Mouse (Mus musculus) adrenal gland, postnatal 10 days (tissue): ENCODE data around the gene Ubr7. TPM values are rescaled to one million over a fixed set of nuclear protein-coding genes. Genes with fewer than 3 reads are reported as not detected.

Experiments used
- DNase-seq: peaks from one replicate; pipeline ENCODE4 v3.0.0; 2021; ENCODE audit warnings: mixed read lengths
- total RNA-seq, 2 experiments: library from RNA; stranded (reverse); gene quantifications; 2 replicates each; pipeline ENCODE4 v1.2.3; 2021

The Ubr7 gene
- total RNA-seq, 2 experiments from 2014 or later: 34.1 to 37.0 TPM

DNA sequence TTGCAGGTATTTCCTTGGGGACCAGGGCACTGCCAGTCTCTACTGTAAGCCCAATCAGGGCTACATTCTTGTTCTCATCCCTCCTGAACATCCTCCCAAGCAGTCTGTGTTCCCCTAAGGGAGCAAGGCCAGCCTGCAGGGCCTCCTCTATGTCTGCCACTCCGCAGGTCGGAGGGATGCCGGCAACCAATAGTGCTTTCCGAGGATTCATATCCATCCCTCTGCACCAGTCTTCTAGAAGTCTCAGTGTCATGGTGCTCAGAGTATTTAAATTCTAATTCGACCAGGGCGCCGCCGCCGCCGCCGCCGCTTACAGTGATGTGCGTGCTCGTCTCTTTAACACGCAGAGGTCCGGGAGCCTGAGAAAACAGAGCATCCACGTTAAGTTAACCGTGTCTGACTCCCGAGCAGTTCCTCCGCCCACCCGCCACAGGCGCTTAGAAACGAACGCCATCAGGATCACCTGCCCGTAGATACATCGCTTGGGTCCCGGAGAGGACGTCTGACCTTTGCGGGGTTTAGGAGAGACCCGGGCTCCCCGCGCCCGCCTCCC is 14.7 kb upstream of the Ubr7 start:
- DNase-seq: no peak

DNA sequence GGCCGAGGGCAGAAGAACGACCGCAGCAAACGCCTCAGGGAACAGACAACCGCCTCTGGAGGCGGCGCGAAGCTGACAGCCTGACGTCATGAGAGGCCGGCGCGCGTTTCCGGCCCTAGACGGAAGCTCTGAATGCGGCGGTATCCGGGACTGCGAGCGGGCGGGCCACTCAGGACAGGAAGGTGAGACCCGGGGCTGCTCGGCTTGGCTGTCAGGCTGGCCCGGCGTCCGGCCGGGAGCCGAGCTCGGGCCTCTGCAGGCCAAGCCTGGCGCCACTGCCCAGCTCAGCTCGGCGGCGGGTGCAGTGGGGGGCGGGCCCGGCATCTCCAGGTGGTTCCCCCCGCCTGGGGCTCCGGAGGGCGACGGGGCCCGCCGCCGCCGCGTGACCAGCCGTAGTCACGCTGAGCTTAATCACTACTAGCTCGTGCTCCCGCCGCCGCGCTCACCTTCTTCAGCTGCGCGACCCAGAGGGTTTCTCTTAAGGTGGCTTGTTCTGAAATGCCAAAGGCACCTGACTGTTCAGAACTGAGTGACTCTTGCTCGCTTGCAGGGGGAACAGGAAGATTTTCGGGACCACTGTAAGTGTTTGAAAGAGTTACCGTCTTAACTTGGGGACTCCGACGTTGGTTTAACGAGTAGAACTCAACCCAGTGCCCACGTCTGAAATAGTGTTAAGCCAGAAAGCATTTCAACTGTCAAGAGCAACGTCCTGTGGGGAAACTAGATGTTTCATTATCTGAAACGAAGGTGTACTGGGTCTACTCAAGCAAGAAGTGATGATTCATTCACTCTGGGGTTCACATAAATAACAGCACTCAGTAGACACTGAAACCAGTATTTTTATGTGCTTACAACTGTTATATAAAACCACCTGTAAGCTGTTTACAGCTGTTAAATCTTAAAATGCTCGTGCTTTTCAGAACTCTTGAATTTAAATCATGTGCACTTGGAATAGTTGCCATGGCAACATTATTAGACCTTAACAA is 13.9 kb upstream of the Ubr7 start, which contains the start of the genes Moap1 and Tmem251:
Gene Moap1, minus strand, starts transcription at position 73 of the 986 bp plus-strand sequence.
Gene Tmem251, plus strand, starts transcription at position 174 of the 986 bp plus-strand sequence.
- DNase-seq: peak; percentile 94

DNA sequence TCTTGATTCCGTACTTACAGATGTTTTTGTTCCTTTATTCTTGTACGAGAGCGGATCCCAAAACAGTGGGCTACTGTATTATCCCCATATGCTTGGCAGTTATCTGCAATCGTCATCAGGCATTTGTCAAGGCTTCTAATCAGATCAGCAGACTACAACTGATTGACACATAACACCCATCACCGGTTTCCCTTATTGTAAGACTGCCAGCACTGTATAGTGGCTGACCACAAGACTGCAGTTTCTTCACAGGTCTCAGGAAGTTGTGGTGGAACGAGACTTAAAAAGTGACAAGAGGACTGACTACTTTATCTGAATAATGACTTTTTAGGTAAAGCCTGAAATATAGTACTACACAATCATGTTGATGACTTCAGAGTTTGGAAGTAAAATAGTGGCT is 12.9 kb upstream of the Ubr7 start:
- DNase-seq: no peak

DNA sequence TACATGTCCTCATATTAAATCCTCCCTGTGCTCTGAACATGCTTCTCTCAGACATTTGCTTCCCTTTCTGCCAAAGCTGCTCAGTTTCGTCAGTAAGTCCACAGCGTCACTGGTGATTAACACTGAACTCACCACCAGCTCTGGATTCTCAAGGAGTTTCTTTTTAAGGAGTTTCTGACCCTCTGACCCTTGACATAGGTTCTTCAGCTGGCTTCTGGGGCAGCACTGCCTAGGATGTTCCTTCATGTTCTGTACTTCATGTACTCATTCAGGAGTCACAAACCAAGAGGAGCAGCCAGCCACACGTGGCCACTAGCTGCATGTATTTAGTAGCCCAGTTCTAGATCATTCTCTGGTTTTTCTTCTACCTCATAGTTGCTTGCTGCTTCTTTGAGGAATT is 9.5 kb upstream of the Ubr7 start:
- DNase-seq: no peak

DNA sequence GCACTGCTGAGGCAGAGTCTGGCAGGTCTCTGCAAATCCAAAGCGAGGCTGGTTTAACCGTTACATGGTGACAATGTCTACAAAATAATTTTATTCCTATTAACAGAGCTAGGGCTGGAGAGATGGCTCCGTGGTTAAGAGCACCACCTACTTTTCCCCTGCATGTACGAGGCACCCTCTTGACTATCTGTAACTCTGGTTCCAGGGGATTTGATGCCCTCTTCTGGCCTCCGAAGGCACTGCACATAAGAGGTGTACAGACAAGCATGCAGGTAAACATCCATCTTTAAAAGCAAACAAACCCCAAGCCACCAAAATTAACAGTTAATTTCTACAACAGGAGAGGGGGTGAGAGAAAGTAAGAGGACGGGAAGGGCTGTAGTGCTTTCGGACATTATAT is 1.5 kb upstream of the Ubr7 start:
- DNase-seq: peak; percentile 39

DNA sequence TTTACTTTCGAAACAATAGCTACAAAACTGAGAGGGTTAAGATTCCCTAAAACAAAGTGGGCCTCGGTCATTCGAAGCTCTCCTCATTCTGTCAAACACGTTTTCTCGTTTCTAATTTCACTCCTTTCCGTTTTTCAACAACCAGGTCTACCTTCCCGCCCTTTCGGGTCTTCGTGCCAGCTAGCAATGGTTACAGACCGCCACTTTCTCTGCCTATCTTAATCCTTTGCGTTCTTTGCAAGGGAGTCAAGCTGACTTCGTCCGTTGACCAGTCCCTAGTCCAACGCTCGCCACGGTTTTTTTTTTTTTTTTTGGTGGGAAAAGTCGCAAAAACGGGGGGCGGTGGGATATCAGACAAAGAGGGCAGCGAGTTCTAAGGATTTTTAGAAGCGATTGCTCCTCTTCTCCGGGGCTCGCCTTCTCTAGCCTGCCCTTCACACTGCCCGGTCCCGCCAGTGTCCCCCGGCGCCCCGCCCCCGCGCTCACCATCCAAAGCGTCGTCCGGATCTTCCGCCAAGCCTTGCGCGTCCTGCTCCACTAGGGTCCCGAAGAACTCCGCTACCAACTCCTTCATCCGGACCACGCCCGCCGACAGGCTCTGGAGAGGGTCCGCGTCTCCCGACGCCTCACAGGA is 595 bp upstream of the Ubr7 start:
- peak; percentile 92 for DNase-seq

DNA sequence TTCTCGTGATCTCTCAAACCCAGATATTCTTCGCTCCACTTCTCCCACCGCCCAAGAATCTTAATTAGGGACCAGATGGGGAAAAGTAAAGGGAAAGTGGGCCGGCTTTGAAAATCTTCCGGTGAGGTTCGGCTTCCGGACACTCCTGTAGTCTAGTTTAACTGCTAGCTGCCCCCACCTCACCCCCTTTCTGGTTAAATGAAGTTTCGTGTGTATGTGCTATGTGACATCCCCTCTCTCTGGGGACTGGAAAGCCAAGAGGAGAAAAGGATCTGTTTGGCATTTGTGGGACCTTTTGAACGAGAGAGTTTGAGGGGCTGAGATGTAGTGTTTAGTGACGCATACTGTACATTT is 613 bp downstream of the Ubr7 start, which contains the start of gene Gm20604:
Gene Gm20604, minus strand, starts transcription at position 270 of the 354 bp plus-strand sequence.
- DNase-seq: peak; percentile 25

DNA sequence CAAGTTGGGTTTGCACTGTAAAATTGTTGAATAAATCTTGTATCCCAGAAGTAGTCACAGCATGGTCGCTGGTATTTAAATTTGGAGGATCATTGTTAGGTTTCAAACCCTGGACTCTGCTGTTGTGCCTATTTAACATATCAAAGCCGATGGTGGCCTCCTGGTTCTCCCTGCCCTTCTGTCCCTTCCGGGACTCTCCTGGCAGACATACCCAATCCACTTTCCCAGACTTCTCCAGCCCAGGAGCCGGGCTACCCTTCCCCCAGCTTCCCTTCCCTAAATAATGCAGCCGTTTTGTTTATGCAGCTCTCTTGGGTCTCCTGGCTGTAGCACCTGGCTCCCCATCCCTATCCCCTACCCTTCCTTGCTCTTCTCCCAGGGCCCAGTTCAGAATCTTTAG is 1.2 kb downstream of the Ubr7 start:
- DNase-seq: peak; percentile 45

DNA sequence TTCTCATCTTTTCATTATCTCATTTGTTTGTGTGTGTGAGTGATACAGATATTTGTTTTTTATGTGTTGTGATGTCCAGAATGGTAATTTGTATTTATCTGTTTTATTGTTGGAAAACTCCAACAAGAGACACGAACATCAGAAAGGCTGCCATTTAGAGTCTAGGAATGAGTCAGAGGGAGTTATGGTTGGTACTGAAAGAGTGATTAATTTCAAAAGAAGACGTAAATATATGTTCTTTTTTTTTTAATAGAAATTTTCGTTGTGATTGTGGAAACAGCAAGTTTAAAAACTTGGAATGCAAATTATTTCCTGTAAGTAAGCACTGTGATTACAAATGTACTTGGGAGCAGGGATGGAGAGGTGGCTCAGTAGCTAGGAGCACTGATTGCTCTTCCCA is 3.9 kb downstream of the Ubr7 start:
- DNase-seq: no peak

DNA sequence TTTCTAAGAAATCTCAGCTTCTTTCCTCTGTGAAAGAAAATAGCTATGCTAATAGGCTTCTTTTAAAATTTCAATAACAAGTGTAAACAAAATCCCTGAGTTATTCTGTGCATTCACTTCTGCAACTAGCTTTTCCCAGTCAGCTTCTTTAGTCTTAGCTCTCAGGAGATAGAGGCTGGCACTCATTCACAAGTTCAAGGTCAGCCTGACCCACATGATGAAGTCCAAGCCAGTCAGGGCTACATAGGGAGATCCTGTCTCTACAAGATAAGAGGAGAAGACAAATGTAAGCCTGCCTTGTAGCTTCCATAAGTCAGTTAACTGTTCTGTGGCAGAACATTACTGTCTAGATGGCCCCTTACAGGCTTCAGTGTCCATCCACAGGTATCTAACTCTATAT is 5.9 kb downstream of the Ubr7 start:
- DNase-seq: peak; percentile 55

DNA sequence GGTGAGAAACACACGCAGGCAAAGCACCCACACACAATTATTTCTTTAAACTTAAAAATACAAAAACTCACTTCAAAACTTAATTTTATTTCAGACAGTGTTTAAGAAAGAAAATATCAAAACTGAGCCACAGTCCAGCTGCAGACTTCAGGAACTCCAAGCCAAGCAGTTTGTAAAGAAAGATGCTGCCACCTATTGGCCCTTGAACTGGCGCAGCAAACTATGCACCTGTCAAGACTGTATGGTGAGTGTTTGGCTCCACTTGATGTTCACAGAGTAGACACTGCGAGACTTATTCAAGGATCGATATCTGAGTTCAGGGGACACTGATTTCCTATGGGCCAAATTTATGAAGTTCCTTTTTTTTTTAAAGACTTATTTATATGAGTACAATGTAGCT is 11.2 kb downstream of the Ubr7 start:
- no peak for DNase-seq

DNA sequence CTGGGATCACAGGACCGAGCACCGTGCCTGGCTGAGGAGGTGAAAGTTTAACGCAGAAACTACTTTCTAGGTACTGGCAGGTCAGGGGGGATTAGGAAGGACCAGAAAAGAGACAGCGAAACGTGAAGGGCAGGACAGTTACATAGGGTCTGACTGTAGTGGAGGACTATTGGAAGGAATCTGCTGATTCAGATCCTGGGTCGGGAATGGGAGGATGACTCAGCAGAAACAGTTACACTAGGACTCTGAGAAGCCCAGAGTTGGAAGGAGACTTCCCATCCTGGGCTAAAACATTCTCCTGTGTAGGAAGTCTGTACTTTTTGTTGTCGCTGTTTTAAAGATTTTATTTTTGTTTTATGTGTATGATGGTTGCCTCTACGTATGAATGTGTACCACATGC is 13.8 kb downstream of the Ubr7 start:
- DNase-seq: no peak

DNA sequence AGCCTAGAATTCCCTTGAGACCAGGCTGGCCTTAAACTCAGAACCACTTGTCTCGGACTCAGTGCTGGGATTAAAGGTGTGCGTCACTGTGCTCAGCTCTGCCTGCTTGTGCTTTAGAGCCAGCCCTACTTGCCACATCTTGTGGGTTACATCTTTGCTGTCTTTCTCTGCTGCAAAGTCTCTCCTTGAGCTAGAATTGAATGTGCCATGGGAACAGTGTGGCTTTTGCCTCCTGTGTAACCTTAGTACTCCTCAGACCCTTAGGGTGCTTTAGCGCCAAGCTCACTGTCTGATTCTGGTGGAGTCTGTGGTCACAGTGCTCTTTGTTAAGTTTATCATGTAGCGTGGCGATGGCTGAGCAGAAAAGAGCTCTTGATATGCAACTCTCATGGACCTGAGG is 14.9 kb downstream of the Ubr7 start:
- no peak for DNase-seq

DNA sequence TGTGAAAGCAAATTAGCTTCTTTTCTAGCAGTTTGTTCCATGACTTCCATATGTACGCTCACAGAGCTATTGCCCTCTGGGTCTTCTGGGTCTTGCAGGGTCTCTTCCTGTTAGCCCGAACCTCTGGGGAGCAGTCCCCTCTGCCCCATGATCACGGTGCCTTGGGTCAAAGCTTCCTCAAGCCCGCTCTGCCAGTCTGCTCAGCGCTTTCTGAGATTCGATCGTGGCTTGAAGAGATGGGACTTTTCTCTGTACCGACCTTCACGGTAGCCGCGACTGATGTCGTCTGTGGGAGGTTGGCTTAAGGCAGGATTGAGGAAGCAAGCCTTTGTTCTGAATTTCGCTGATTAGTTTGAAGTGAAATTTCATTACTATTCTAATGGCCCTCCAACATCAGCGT is 18.3 kb downstream of the Ubr7 start:
- no peak for DNase-seq

DNA sequence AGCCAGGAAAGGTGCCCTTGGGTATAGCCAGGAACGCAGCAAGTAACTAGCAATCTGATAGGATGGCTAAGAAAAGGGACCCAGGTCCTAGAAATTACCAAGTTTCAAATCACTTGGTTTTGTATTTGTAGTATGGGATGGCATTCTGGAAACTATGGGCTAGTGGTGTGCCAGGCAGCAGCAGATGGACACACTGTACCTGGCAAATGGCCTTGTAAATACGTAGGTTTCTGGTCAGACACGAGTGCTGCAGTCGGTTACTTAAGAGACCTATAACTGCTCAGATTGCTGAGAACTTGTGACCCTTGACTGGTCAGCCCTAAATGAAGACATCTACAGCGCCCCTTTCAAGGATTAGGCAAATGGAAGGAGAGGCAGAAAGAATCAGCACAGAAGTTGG is 20.4 kb downstream of the Ubr7 start:
- DNase-seq: no peak

DNA sequence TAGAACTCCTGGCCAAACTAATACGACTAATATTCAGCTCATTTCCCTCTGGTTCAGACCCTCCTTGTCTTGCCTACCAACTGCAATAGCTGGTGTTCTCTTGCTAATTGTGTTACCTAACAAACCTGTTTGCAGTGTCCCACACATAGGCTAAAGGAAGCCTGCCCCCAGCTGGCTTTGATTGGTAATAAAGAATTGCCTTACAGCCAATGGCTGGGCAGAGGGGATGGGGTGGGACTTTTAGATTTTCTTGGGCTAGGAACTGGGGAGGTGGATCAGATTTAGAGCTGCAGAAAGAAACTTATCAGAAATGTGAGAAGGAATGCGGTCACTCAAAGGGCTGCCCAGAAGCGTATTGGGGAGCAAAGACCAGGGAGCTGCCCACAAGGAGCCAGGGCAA is 21.7 kb downstream of the Ubr7 start:
- peak; percentile 38 for DNase-seq

DNA sequence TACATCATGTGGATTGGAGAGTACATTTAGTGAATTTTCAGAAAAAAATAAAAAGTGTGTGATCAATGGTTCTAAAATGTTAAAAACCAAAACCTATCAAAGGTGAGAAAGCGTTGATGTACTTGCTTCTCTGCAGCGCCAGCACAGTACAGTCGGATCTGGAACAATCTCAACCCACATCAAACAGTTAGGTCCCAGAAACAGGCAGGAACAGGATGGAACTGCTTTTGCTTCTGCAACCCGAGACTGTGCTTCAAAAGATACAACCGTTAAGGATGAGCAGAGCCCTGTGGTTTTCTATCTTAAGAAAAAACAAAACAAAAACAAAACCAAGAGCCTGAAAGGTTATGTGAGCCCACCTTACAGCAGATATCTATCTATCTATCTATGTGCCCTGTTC is 25.1 kb downstream of the Ubr7 start:
- DNase-seq: no peak

DNA sequence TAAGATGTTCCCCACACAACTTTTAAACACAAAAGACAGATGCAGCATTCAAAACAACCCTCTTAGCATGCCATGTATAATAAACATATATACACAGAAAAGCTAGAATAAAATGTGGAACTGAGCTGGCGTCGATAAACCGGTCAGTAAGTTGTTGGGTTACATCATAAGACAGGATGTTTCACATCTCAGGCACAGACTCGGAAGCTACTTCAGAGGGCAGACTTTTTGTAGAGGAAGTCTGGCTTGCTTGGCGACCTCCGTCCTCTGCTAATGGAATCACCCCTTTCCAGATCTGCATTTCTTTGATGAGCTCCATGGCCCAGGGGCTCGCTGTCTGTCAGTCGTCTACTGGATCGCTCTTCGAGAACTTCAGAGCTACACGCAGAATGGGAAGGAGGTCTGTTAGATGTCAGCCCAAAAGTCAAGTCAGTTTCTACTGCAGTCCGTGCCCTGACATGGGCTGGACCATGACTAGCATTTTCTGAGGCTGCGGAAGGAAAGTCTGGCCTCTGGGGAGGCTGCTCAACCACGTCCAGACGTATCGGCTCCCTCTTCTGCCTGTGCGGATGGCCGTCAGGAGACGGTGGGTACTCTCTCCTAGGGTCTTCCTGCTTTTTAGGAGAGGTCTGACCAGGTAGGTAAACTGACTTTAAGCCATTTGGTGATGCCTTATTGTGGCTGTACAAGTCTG is 27.3 kb downstream of the Ubr7 start:
- DNase-seq: no peak

DNA sequence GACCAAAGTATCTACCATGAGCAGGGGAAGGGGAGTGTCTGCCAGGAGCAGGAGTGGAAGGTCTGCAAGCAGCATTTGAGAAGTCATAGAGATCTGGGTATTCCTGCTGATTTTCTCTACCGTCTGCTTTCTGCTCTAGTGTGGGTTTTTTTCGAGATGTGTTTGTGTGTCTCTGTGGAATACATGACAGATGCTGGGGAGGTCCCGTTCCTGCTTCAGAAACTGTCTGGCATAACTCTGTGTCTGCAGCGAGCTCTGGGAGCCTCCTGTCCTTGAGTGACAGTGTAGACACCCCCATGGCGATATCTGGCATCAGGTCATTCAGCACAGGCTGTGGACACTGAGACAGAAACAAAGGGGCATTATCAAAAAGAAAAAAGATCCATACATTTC is 27.8 kb downstream of the Ubr7 start:
- no peak for DNase-seq

DNA sequence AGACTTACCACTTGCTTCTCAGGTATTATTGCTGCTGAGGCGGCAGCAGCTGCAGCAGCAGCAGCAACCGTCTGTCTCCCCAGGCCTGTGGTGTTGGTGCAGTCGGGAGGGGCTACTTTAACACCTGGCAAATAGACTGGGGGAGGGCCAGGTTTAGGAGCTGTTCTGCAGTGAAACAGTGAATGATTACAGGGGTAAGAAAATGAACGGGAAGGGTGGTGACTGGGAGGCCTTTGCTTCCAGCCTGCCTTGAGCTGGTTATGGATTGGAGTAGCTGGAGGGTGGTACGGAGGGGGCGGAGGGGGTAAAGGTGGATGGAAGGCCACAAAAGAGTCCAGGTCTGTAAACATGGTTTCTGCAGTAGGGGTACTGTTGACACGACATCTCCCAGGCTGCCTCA is 30.2 kb downstream of the Ubr7 start:
- DNase-seq: no peak

DNA sequence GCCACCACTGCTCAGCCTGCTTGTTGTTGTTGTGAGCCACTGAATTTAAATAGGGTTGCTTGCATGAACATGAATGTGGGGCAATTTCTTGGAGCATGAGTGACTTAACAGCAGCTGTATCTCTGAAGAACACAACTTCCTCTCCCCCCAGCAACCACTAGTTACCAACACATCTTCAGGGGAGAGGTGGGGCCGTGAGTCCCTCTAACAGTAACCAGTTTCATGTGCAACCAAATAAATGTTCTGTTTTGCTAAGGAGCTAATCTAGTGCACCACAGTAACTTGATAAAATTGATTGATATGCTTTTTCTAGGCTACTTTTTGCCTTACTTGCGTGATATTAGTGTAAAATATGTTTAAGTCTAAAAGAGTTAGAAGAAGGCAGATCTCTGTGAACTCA is 41.8 kb downstream of the Ubr7 start:
- no peak for DNase-seq

DNA sequence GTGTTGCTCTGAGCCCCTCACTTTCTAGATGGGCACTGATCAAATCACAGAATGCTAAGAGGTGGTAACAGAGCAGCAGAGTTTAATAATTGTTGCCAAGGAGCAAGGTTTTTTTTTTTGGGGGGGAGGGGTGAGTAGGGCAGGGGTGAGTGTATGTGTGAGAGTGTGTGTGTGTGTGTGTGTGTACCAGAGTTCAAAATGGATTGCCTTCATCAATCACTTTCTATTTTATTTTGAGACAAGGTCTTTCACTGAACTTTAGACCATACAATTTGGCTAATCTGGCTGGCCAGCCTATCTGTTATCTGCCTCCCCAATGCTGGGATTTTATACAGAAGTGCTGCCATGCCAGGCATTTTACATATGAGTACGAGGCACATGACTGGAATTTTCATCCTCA is 57.1 kb downstream of the Ubr7 start:
- no peak for DNase-seq

DNA sequence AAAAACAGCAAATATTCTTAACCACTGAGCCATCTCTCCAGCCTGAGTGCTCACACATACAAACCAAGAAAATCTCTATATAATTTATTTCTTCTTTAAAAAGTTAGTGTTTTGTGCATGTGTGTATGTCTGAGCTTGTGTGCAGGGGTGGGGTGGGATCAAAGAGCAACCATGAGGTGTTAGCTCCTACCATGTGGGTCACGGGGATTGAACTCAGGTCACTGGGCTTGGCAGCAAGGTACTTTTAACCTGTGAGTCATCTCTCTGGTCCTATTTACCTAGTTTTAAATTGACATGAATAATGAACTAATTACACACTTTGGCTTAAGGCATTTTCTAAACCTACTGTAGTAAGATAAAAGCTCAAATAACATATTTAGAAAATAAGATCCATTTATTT is 68.6 kb downstream of the Ubr7 start:
- DNase-seq: no peak
